Mouse (Mus musculus) midbrain, embryonic 14.5 days (tissue): ENCODE results near the gene Trim3. TPM values are rescaled to one million over a fixed set of nuclear protein-coding genes. Genes with fewer than 3 reads are reported as not detected.

Experiments used
- ATAC-seq: fragments of 200-750 bp; cut with Nextera tagmentation; 2 replicates; pipeline ENCODE4 v1.8.0; 2017; ENCODE audit warnings: moderate number of reproducible peaks, moderate library complexity; ENCODE audit not compliant: low FRiP score, low TSS enrichment
- DNase-seq: peaks from one replicate; pipeline ENCODE4 v3.0.0-alpha.2; 2015
- H3K27ac ChIP-seq: fragments of 300-500 bp; sonication (generic); replicated peaks from 2 replicates; pipeline ENCODE4 v1.5.1; 2014; ENCODE audit warnings: mild to moderate bottlenecking, low read depth, low read length, moderate library complexity
- H3K27me3 ChIP-seq: fragments of 300-500 bp; sonication (generic); 2 replicates; pipeline ENCODE4 v1.6.1; 2014; ENCODE audit warnings: low read length, control low read depth, mixed read lengths; ENCODE audit not compliant: control insufficient read depth, insufficient read depth
- H3K36me3 ChIP-seq: fragments of 300-500 bp; sonication (generic); 2 replicates; pipeline ENCODE4 v1.6.1; 2014; ENCODE audit warnings: low read length, control low read depth; ENCODE audit not compliant: control insufficient read depth, insufficient read depth
- H3K4me1 ChIP-seq: fragments of 300-500 bp; sonication (generic); 2 replicates; pipeline ENCODE4 v1.6.1; 2014; ENCODE audit warnings: mild to moderate bottlenecking, antibody characterized with exemption, low read length, control low read depth; ENCODE audit not compliant: control insufficient read depth, insufficient read depth
- H3K4me2 ChIP-seq: fragments of 300-500 bp; sonication (generic); 2 replicates; pipeline ENCODE4 v1.6.1; 2014; ENCODE audit warnings: mild to moderate bottlenecking, low read length, moderate library complexity
- H3K4me3 ChIP-seq: fragments of 300-500 bp; sonication (generic); replicated peaks from 2 replicates; pipeline ENCODE4 v1.5.1; 2014; ENCODE audit warnings: low read depth, low read length
- H3K9ac ChIP-seq: fragments of 300-500 bp; sonication (generic); replicated peaks from 2 replicates; pipeline ENCODE4 v1.6.1; 2014; ENCODE audit warnings: mild to moderate bottlenecking, low read length, moderate library complexity
- H3K9me3 ChIP-seq: fragments of 300-500 bp; sonication (generic); 2 replicates; pipeline ENCODE4 v1.6.1; 2016; ENCODE audit warnings: low read length, control low read depth, mixed read lengths; ENCODE audit not compliant: control insufficient read depth
- WGBS: fragments of 180-500 bp; shearing (Covaris S2); extraction: QIAGEN DNeasy Blood & Tissue Kit; methylation state at CpG from one replicate; pipeline ENCODE4 v1.1.7; 2014; 5-methylcytosine and 5-hydroxymethylcytosine counted together
- polyA plus RNA-seq: library from polyadenylated mRNA; unstranded; fragments of >200 nt; fragmentation: Nextera tagmentation; extraction: Ambion mirVana; gene quantifications from 2 replicates; pipeline ENCODE4 v1.2.1, GENCODE M21; 2014

The Trim3 gene
- 68.5 and 69.3 TPM in 2 replicates for polyA plus RNA-seq

DNA sequence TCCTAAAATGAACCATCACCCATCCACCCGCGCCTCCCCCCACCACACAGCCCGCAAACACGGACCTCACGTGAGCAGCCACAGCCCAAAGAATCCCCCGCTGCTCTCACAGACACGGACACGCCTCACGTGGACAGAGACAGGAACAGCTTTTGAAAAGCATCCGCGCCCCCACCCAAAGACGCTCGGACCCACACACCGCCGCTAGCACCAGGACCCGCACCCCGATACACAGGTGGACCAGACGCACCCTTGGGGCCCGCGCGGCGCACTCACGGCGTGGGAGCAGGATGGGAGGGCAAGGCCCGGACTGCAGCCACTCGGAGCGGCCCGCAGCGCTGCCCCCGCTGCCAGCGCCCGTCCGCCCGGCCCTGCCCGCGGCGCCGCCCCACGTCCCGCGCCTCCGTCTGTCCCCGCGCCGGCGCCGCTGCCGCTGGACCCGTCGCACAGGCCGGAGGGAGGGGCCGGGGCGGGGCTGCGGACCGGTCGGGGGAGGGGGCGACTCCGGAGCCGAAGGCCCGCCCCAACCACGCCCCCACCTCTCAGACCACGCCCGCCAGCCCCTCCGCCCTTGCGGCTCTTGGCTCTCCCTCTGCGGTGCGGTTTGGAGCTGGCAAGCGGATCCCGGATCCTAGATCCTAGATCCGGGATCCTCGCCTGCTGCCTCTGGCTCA lies at the start of gene Trim3:
Gene Trim3, minus strand, starts transcription at position 445 of the 674 bp plus-strand sequence.
- Histone ChIP-seq H3K9ac (peak within 1 kb of the TSS; percentile 93), H3K27ac (peak within 1 kb of the TSS; percentile 86), H3K4me1 (peaks cover 29% of the 10 kb centered on the region), H3K36me3 (peaks cover 23% of the 10 kb centered on the region), H3K27me3 (no peaks in the 10 kb centered on the region), H3K4me3 (peak within 1 kb of the TSS; percentile 91), H3K4me2 (peak within 1 kb of the TSS; percentile 78), H3K9me3 (no peaks in the 10 kb centered on the region)
- WGBS, result under 1% methylated on average over 71 of the region's 71 CpGs
- DNase-seq (peak; percentile 93), ATAC-seq (peak; percentile 92)

DNA sequence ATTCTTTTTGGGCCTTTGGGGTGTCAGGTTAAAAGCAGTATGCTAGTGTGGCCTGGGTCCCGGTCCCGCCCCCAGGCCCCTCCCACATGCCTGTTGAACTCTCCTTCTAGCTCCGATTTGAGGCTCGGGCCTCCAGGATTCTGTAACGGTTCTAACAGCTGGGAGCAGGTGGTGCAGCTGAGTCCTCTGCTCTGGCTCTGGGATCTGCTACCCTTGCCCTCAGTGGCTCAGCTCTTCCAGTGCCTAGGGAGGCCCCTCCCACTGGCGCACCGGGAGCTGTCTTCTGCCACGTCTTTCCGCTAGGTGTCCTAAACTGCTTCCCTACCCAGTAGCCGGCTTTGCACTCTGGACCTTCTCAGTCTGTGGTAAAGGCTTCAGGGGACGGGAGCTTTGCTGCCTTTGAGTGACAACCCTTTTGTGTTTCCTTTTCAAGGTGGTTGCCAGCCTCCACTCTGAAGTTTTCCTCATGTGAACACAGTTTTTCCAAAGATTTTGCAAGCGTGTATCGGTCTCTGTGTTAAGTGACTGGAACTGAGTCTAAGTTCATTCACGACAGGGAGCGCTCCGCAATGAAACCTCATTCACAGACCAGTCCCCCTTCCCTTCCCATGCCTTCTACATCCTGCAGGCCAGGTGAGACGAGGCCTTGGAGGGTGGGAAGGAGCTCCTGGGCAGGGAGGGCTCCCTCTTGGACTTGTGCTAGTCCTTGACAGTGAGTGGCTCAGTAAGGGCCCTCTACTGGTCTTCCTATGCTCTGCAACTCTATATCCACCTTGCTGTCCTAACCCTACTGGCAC lies 17.5 kb upstream of the Trim3 start, which contains the start of gene Dnhd1:
Gene Dnhd1, plus strand, starts transcription at position 189 of the 797 bp plus-strand sequence.
- Histone ChIP-seq H3K4me1 (no peaks in the 10 kb centered on the region), H3K27me3 (no peaks in the 10 kb centered on the region), H3K9me3 (no peaks in the 10 kb centered on the region), H3K27ac (no peak within 1 kb of the TSS), H3K36me3 (peaks cover 3% of the 10 kb centered on the region; the same call in 1 of the 2 replicates), H3K4me2 (peak within 1 kb of the TSS; percentile 61), H3K4me3 (peak within 1 kb of the TSS; percentile 32), H3K9ac (peak within 1 kb of the TSS; percentile 32; the same call in 1 of the 2 replicates)
- 1% methylated on average over 17 of the region's 17 CpGs for WGBS
- DNase-seq (peak; percentile 77), ATAC-seq (peak; percentile 90)

DNA sequence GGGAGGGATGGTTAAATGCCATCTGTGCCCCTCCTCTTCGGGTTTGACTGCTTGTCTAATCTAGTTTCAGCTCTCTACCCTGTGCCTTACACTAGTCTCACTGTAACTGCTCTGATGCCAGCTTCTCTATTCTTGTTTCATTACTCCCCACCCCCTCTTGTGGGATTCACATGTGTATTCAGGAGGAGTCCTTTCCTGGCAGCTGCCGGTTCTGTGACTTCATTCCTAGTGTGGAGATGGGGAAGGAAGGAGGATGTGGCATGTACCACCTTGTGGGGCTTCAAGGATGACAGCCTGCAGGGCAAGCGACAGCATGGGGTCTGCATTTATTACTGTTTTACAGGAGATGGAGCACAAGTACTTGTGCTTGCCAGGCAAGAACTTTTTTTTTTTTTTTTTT lies 8.6 kb upstream of the Trim3 start:
- 82% methylated on average over 3 of the region's 3 CpGs for WGBS
- H3K36me3 ChIP-seq, result peaks cover 18% of the 10 kb centered on the region
- H3K9me3 ChIP-seq, result no peaks in the 10 kb centered on the region
- no peaks in the 10 kb centered on the region for H3K27me3 ChIP-seq
- peaks cover 22% of the 10 kb centered on the region for H3K4me1 ChIP-seq
- DNase-seq (no peak), ATAC-seq (no peak)
- H3K4me2 ChIP-seq, result peak overlapping the region; percentile 99; the same call in 1 of the 2 replicates
- H3K9ac ChIP-seq, result no peak overlapping the region
- H3K27ac ChIP-seq, result no peak overlapping the region
- H3K4me3 ChIP-seq, result 0 out of 2 replicates have a peak overlapping the region, but pooled peaks have one; percentile 77

DNA sequence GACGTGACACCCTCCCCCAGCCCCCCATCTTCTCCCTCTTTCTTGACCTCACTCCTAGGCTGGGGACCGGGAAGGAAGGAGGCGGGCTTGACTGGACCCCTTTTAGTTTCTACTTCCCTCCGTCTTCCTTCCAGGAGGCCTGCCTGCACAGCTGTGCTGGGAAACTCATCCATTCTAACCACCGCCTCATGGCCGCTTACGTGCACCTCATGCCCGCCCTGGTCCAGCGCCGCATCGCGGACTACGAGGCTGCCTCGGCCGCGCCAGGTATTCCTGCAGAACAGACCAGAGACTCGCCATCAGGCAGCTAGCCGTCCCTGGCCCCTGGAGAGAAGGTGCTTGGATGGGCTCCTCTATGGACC lies 7.5 kb upstream of the Trim3 start:
- under 1% methylated on average over 18 of the region's 18 CpGs for WGBS
- DNase-seq (peak; percentile 14), ATAC-seq (no peak)
- Histone ChIP-seq H3K4me2 (peak overlapping the region; percentile 99), H3K4me1 (peaks cover 22% of the 10 kb centered on the region), H3K36me3 (peaks cover 29% of the 10 kb centered on the region), H3K27me3 (no peaks in the 10 kb centered on the region), H3K27ac (peak overlapping the region; percentile 86), H3K4me3 (peak overlapping the region; percentile 77), H3K9ac (peak overlapping the region; percentile 86), H3K9me3 (no peaks in the 10 kb centered on the region)

DNA sequence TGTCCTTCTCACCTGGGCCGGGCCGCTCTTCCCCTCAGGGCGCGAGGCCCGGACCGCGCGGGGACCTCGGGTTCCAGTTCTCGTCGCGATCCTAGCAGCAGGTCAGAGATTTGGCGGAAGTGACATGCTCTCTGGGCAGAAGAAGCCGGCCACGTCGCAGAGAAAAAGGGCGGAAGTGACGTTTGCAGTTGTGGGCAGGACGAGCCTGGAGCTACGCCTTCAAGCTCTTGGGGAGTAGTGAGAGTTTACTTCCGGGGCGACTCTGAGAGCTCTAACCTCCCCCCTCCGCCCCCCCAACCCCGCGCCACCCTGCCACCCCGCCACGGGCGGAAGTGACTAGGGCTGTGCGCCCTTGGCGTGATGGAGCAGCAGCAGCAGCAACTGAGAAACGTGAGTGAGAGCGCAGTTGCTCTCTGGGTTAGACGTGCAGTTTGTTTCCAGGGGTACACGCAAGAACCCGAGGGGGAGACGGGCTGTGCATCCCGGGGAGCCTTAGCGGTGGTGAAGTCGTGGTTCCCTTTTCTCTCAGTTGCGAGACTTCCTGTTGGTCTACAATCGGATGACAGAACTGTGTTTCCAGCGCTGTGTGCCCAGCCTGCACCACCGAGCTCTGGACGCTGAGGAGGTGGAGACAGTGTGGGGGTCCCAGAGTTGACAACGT lies 7.0 kb upstream of the Trim3 start, which contains the start of the genes Arfip2 and Gm45799:
Gene Arfip2, minus strand, starts transcription at position 184 of the 661 bp plus-strand sequence.
Gene Gm45799, plus strand, starts transcription at position 320 of the 661 bp plus-strand sequence.
- Histone ChIP-seq H3K4me2 (peak within 1 kb of the TSS; percentile 99), H3K36me3 (peaks cover 32% of the 10 kb centered on the region), H3K9me3 (no peaks in the 10 kb centered on the region), H3K4me3 (peak within 1 kb of the TSS; percentile 77), H3K4me1 (peaks cover 22% of the 10 kb centered on the region), H3K9ac (peak within 1 kb of the TSS; percentile 86), H3K27me3 (no peaks in the 10 kb centered on the region), H3K27ac (peak within 1 kb of the TSS; percentile 86)
- peak; percentile 99 for DNase-seq
- ATAC-seq, result peak; percentile 96
- 0% methylated on average over 45 of the region's 45 CpGs for whole genome bisulfite sequencing

DNA sequence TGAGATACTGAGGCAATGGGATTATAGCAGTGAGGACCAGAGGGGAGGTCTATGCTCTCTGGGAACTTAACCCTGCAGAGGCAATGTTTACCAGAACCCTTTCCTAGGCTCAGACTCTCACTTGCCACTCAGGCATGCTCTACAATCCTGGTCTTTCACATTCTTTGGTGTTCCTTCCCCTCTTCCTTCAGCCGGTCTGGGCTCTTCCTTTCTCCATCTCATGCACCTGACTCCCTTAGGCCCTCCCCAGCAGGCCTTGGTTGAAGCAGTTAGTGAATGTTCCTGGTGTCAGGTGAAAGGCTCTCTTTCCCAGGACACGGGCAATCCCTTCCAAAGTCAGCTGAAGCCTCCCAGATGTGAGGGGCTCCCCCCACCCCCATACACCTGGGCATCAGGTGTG lies 6.4 kb upstream of the Trim3 start, which contains the start of gene Timm10b:
Gene Timm10b, plus strand, starts transcription at position 301 of the 400 bp plus-strand sequence.
- peak within 1 kb of the TSS; percentile 77 for H3K4me3 ChIP-seq
- peak within 1 kb of the TSS; percentile 86 for H3K27ac ChIP-seq
- no peaks in the 10 kb centered on the region for H3K9me3 ChIP-seq
- no peak for DNase-seq
- peaks cover 22% of the 10 kb centered on the region for H3K4me1 ChIP-seq
- H3K4me2 ChIP-seq, result peak within 1 kb of the TSS; percentile 99
- H3K27me3 ChIP-seq, result no peaks in the 10 kb centered on the region
- 5% methylated on average over 2 of the region's 2 CpGs for WGBS
- ATAC-seq, result no peak
- H3K9ac ChIP-seq, result peak within 1 kb of the TSS; percentile 86
- peaks cover 32% of the 10 kb centered on the region for H3K36me3 ChIP-seq

DNA sequence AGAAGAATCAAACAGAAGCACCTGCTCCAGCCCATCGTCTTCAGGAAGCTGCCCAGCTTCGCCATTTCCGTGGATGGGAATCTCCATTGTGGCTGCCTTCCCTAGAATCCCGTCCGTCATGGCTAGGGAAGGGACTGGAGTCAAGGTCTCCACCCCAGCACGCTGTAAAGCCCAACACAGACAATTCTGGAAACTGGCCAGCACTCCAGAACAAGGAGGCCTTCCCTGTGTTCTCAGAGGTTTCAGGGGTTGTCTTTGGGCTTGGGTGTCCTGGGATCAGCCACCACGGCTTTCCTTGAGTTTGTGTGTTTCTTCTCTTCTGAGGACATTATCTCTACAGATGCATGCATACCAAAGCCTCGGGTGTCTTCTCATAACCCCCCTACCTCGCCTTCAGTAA lies 5.9 kb upstream of the Trim3 start:
- Histone ChIP-seq H3K9me3 (no peaks in the 10 kb centered on the region), H3K4me3 (peak overlapping the region; percentile 77), H3K27me3 (no peaks in the 10 kb centered on the region), H3K4me2 (peak overlapping the region; percentile 99), H3K36me3 (peaks cover 32% of the 10 kb centered on the region), H3K4me1 (peaks cover 22% of the 10 kb centered on the region), H3K27ac (no peak overlapping the region), H3K9ac (peak overlapping the region; percentile 86; the same call in 1 of the 2 replicates)
- WGBS, result 74% methylated on average over 9 of the region's 9 CpGs
- ATAC-seq (no peak), DNase-seq (no peak)

DNA sequence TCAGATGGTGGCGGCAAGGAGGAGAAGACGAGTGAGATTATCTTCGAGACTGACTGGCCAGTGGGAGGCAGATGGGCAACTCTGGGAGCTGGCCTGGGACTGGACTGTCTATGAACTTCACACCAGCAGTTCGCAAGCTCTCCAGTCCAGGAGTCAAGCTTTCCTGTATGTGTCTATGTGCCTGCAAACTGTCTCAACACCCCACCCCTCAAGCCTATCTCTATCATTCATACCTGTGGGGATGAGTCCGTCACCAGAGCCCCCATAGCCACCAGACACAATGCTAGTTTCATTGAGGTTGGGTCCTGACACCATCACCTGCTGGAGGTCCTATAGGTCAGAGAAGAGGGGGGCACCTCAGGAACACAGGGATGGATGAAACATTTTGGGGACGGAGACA lies 5.4 kb upstream of the Trim3 start:
- no peak for ATAC-seq
- H3K4me1 ChIP-seq, result peaks cover 24% of the 10 kb centered on the region
- H3K4me2 ChIP-seq, result no peak overlapping the region

More for the DNA sequence above, 5.4 kb upstream of the Trim3 start:
- DNase-seq, result no peak
- Histone ChIP-seq H3K36me3 (peaks cover 30% of the 10 kb centered on the region), H3K9ac (no peak overlapping the region), H3K27ac (no peak overlapping the region), H3K9me3 (no peaks in the 10 kb centered on the region), H3K4me3 (no peak overlapping the region), H3K27me3 (no peaks in the 10 kb centered on the region)
- WGBS, result 90% methylated on average over 6 of the region's 6 CpGs
